ENCODE assay signal across 11 mouse cellular contexts in the genomic region with DNA sequence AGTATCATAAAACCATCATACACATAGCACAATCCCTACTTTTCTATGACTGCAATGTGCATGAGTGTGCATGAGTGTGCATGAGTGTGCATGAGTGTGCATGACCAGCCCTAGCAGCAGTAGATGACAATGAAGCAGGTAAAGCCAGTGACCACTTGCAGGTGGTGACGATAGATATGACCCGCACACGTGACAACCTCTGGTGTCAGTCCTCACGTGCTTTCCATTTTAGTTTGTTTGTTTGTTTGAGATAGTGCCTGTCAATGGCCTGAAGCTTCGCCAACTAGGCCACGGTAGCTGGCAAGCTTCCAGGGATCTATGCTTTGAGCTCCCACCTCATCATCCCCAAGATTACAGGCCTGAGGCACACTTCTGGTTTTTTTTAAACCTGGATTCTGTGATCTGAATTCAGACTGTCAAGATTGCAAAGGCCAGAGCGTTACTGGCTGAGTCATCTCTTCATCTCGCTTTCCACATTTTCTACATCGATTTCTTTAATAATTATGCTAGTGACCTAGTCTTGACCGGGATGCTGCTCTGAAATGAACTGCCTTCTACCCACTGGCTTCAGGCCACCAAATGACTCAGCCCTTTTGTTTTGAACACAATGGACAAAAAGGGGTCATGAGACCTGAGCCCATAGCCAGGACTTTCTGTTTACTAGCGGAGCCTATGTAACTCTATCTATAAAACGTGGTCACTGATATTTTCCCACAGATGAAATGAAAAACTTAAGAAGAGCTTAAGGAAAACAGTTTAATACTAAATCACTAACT.
DNase-seq lines count a peak whose midpoint lies in the region; ATAC-seq and TF ChIP-seq lines count a peak whose summit lies in the region.
"Had no signal": no experiment of that assay in that cellular context is flagged by ENCODE, and none has a peak within 500 bp of the region (broad histone marks: within the 10 kb centered on the region; RNA-seq: fewer than 3 reads in every experiment).

No protein-coding gene starts in this region.

- TF ChIP-seq CTCF in forebrain, postnatal 0 days (IDR thresholded peaks at IDR 0.05; ENCODE audit: low read depth), result no peak
- TF ChIP-seq CTCF in left cerebral cortex, adult 2 months (IDR thresholded peaks at IDR 0.05), result no peak
- TF ChIP-seq CTCF in thymus, adult 2 months (IDR thresholded peaks at IDR 0.05; ENCODE audit: borderline replicate concordance, control insufficient read depth, extremely low read depth, insufficient read depth, low read length, poor library complexity), result no peak

- DNase-seq in forebrain, embryonic 14.5 days (ENCODE audit: low spot score), result peak; percentile 32
- DNase-seq in forebrain, postnatal 0 days, result no peak
- DNase-seq in left cerebral cortex, adult 2 months (ENCODE audit: extremely low spot score in 1 of 2, low spot score in 2 of 2), result no peak
- DNase-seq in left cerebral cortex, postnatal 36 days (ENCODE audit: low spot score in 2 of 2), result no peak
- DNase-seq in cerebellum, adult 18-20 months, result peak; percentile 13 to 29
- peak; percentile 41 to 46 for DNase-seq in heart, postnatal 10 days
- no peak for DNase-seq in thymus, adult 2 months
- DNase-seq in liver, embryonic 11.5 days (ENCODE audit: low spot score), result no peak
- DNase-seq: embryo, embryonic 11 days; liver, postnatal 0 days had no signal

- H3K27me3 ChIP-seq in forebrain, embryonic 14.5 days (replicated peaks; ENCODE audit: control insufficient read depth, insufficient read depth, low read length), result no peaks in the 10 kb centered on the region
- H3K27me3 ChIP-seq in forebrain, postnatal 0 days (ENCODE audit: insufficient read depth, low read length), result no peaks in the 10 kb centered on the region
- H3K27me3 ChIP-seq in thymus, adult 2 months (ENCODE audit: control insufficient read depth, insufficient read depth, low read length), result no peaks in the 10 kb centered on the region
- H3K27me3 ChIP-seq in liver, embryonic 11.5 days (replicated peaks; ENCODE audit: control insufficient read depth, insufficient read depth, low read length), result no peaks in the 10 kb centered on the region

- no peak for TF ChIP-seq POLR2A in thymus, adult 2 months (IDR thresholded peaks at IDR 0.05; ENCODE audit: control insufficient read depth, extremely low read depth, insufficient read depth, low read length, poor library complexity)

- H3K4me2 ChIP-seq in forebrain, embryonic 14.5 days (ENCODE audit: low read length), result no peak overlapping the region
- H3K4me2 ChIP-seq in forebrain, postnatal 0 days (ENCODE audit: low read depth), result no peak overlapping the region
- no peak overlapping the region for H3K4me2 ChIP-seq in liver, embryonic 11.5 days

- no peaks in the 10 kb centered on the region for H3K9me3 ChIP-seq in forebrain, embryonic 14.5 days (replicated peaks; ENCODE audit: control insufficient read depth, low read length)
- H3K9me3 ChIP-seq in forebrain, postnatal 0 days (ENCODE audit: low read length), result no peaks in the 10 kb centered on the region
- no peaks in the 10 kb centered on the region for H3K9me3 ChIP-seq in liver, embryonic 11.5 days (ENCODE audit: control insufficient read depth, low read length)

- intact Hi-C loops in left cerebral cortex, adult 2 months (cut with DNase I), result no loop called here
- intact Hi-C loops in left cerebral cortex, postnatal 36 days (cut with DNase I), result no loop called here
- intact Hi-C loops in heart, postnatal 10 days (cut with DNase I), result no loop called here

- WGBS in forebrain, embryonic 14.5 days, result 56% methylated on average over 12 of the region's 12 CpGs
- WGBS in forebrain, postnatal 0 days, result 46% methylated on average over 12 of the region's 12 CpGs
- WGBS in thymus, adult 2 months, result 91% methylated on average over 12 of the region's 12 CpGs
- WGBS in liver, embryonic 11.5 days, result 72% methylated on average over 12 of the region's 12 CpGs

- H3K36me3 ChIP-seq in forebrain, embryonic 14.5 days (ENCODE audit: control insufficient read depth, insufficient read depth, low read length), result no peaks in the 10 kb centered on the region
- H3K36me3 ChIP-seq in forebrain, postnatal 0 days (ENCODE audit: insufficient read depth), result no peaks in the 10 kb centered on the region
- no peaks in the 10 kb centered on the region for H3K36me3 ChIP-seq in thymus, adult 2 months (ENCODE audit: control insufficient read depth, insufficient read depth, low read length)
- H3K36me3 ChIP-seq in liver, embryonic 11.5 days (ENCODE audit: control insufficient read depth, insufficient read depth, low read length), result no peaks in the 10 kb centered on the region

- peaks cover 17% of the 10 kb centered on the region for H3K4me1 ChIP-seq in forebrain, embryonic 14.5 days (ENCODE audit: control insufficient read depth, insufficient read depth, low read length)
- peaks cover 6% of the 10 kb centered on the region; the same call in 1 of the 2 replicates for H3K4me1 ChIP-seq in forebrain, postnatal 0 days (ENCODE audit: insufficient read depth)
- no peaks in the 10 kb centered on the region for H3K4me1 ChIP-seq in thymus, adult 2 months (replicated peaks; ENCODE audit: control insufficient read depth, insufficient read depth, low read length)
- H3K4me1 ChIP-seq in liver, embryonic 11.5 days (replicated peaks; ENCODE audit: control insufficient read depth, insufficient read depth, low read length), result no peaks in the 10 kb centered on the region

- ATAC-seq in forebrain, embryonic 14.5 days, result peak; percentile 32; the same call in 1 of the 2 replicates
- no peak for ATAC-seq in forebrain, postnatal 0 days
- ATAC-seq in liver, embryonic 11.5 days (replicated peaks; ENCODE audit: low FRiP score), result no peak
- ATAC-seq: CD4-positive, CD25-positive, alpha-beta regulatory T cell, adult 4 months; liver, postnatal 0 days had no signal

- H3K4me3 ChIP-seq in forebrain, embryonic 14.5 days (ENCODE audit: low read depth, low read length), result no peak overlapping the region
- H3K4me3 ChIP-seq in forebrain, postnatal 0 days (ENCODE audit: low read depth, low read length), result no peak overlapping the region
- H3K4me3 ChIP-seq in left cerebral cortex, adult 2 months, result no peak overlapping the region
- H3K4me3 ChIP-seq in thymus, adult 2 months (ENCODE audit: control insufficient read depth, insufficient read depth, low read length), result no peak overlapping the region
- H3K4me3 ChIP-seq in liver, embryonic 11.5 days (ENCODE audit: low read depth, low read length), result no peak overlapping the region

- no peak overlapping the region for H3K27ac ChIP-seq in forebrain, embryonic 14.5 days (ENCODE audit: low read depth, low read length)
- H3K27ac ChIP-seq in forebrain, postnatal 0 days (ENCODE audit: low read depth, low read length), result no peak overlapping the region
- peak overlapping the region; percentile 68 for H3K27ac ChIP-seq in left cerebral cortex, adult 2 months
- no peak overlapping the region for H3K27ac ChIP-seq in thymus, adult 2 months (ENCODE audit: control insufficient read depth, insufficient read depth, low read length)
- no peak overlapping the region for H3K27ac ChIP-seq in liver, embryonic 11.5 days (ENCODE audit: low read depth, low read length)

- no peak overlapping the region for H3K9ac ChIP-seq in forebrain, embryonic 14.5 days (ENCODE audit: low read length)
- no peak overlapping the region for H3K9ac ChIP-seq in forebrain, postnatal 0 days
- H3K9ac ChIP-seq in liver, embryonic 11.5 days (ENCODE audit: low read depth, low read length), result no peak overlapping the region
- H3K9ac ChIP-seq: liver, postnatal 0 days had no signal

Comparison
In these comparisons a context has a peak if more than half of its experiments do, and no peak if none do; other contexts are left out.
1. DNase-seq: peak in forebrain, embryonic 14.5 days (single experiment), cerebellum, adult 18-20 months (2 of 2) and heart, postnatal 10 days (2 of 2); none in forebrain, postnatal 0 days (single experiment), left cerebral cortex, adult 2 months (0 of 2), left cerebral cortex, postnatal 36 days (0 of 2), thymus, adult 2 months (single experiment) and liver, embryonic 11.5 days (single experiment).